In genomic region chr3:129918434-129918833, GRCm38 (mm10) we compare ENCODE assay signal across 8 mouse cellular contexts. TPM values are rescaled to one million over a fixed set of nuclear protein-coding genes. Genes with fewer than 3 reads are reported as not detected.
DNase-seq lines count a peak whose midpoint lies in the region; ATAC-seq and TF ChIP-seq lines count a peak whose summit lies in the region.

No protein-coding gene starts in this region.

- no peak overlapping the region for H3K4me2 ChIP-seq in kidney, postnatal 0 days (ENCODE audit: low read length)
- no peak overlapping the region for H3K4me2 ChIP-seq in limb, embryonic 14.5 days (replicated peaks; ENCODE audit: low read depth, low read length, severe bottlenecking)
- no peak overlapping the region for H3K4me2 ChIP-seq in neural tube, embryonic 11.5 days (ENCODE audit: low read depth)

- ATAC-seq in activated CD4-positive, CD25-positive, alpha-beta regulatory T cell, adult 4 months, result peak; percentile 70
- peak; percentile 54; the same call in 1 of the 2 replicates for ATAC-seq in kidney, postnatal 0 days (replicated peaks; ENCODE audit: low FRiP score, low read depth)
- peak; percentile 65; the same call in 1 of the 2 replicates for ATAC-seq in limb, embryonic 14.5 days (ENCODE audit: low FRiP score, low read depth)
- ATAC-seq in neural tube, embryonic 11.5 days (ENCODE audit: insufficient read depth, low FRiP score, low TSS enrichment), result no peak; the same call in 1 of the 2 replicates

- peak; percentile 67 for TF ChIP-seq CTCF in C2C12 (IDR thresholded peaks at IDR 0.05; ENCODE audit: control insufficient read depth, insufficient read depth, insufficient read length)
- peak; percentile 83 for TF ChIP-seq CTCF in kidney, postnatal 0 days (IDR thresholded peaks at IDR 0.05; ENCODE audit: low read depth)

- 17% methylated on average over 13 of the region's 13 CpGs for WGBS in kidney, postnatal 0 days
- 10% methylated on average over 13 of the region's 13 CpGs for WGBS in limb, embryonic 14.5 days
- WGBS in neural tube, embryonic 11.5 days, result 16% methylated on average over 13 of the region's 13 CpGs

- H3K36me3 ChIP-seq in C2C12 (ENCODE audit: control insufficient read depth, insufficient read depth), result peaks cover 6% of the 10 kb centered on the region
- H3K36me3 ChIP-seq in kidney, postnatal 0 days (ENCODE audit: insufficient read depth, low read length), result peaks cover 9% of the 10 kb centered on the region
- peaks cover 8% of the 10 kb centered on the region for H3K36me3 ChIP-seq in limb, embryonic 14.5 days (ENCODE audit: control insufficient read depth, insufficient read depth, low read length)
- no peaks in the 10 kb centered on the region for H3K36me3 ChIP-seq in neural tube, embryonic 11.5 days (ENCODE audit: control insufficient read depth, insufficient read depth, low read length)

- DNase-seq in embryo, embryonic 11 days, result peak; percentile 74
- peak; percentile 52 for DNase-seq in heart, adult 8-10 months (ENCODE audit: low spot score)
- DNase-seq in kidney, postnatal 0 days (ENCODE audit: low spot score), result peak; percentile 81
- peak; percentile 62 for DNase-seq in limb, embryonic 14.5 days (ENCODE audit: low spot score)
- DNase-seq in neural tube, embryonic 11.5 days (ENCODE audit: low spot score), result peak; percentile 74
- DNase-seq in thymus, postnatal 10 days (ENCODE audit: low spot score in 2 of 2), result peak; percentile 28 to 69

- no peak for TF ChIP-seq POLR2A in limb, embryonic 14.5 days (IDR thresholded peaks at IDR 0.05; ENCODE audit: borderline replicate concordance, extremely low read depth, insufficient read depth, insufficient read length)

- H3K79me3 ChIP-seq in C2C12 (ENCODE audit: low read depth), result no peaks in the 10 kb centered on the region

- no peaks in the 10 kb centered on the region for H3K79me2 ChIP-seq in C2C12 (ENCODE audit: control insufficient read depth, insufficient read depth)

- H3ac ChIP-seq in C2C12 (ENCODE audit: control insufficient read depth, insufficient read length, low read depth), result no peak overlapping the region

- H3K9me3 ChIP-seq in kidney, postnatal 0 days (replicated peaks; ENCODE audit: low read length), result no peaks in the 10 kb centered on the region
- no peaks in the 10 kb centered on the region for H3K9me3 ChIP-seq in limb, embryonic 14.5 days (ENCODE audit: control insufficient read depth, low read length)
- no peaks in the 10 kb centered on the region for H3K9me3 ChIP-seq in neural tube, embryonic 11.5 days (ENCODE audit: control insufficient read depth, low read length)

- H3K4me3 ChIP-seq in C2C12 (ENCODE audit: insufficient read depth, poor library complexity, severe bottlenecking), result no peak overlapping the region
- H3K4me3 ChIP-seq in kidney, postnatal 0 days (replicated peaks; ENCODE audit: low read depth, low read length), result no peak overlapping the region
- no peak overlapping the region for H3K4me3 ChIP-seq in limb, embryonic 14.5 days (replicated peaks; ENCODE audit: low read length)
- H3K4me3 ChIP-seq in neural tube, embryonic 11.5 days (ENCODE audit: low read depth, low read length), result no peak overlapping the region

- no peak overlapping the region for H3K27ac ChIP-seq in kidney, postnatal 0 days
- no peak overlapping the region for H3K27ac ChIP-seq in limb, embryonic 14.5 days (replicated peaks; ENCODE audit: low read depth, low read length)
- H3K27ac ChIP-seq in neural tube, embryonic 11.5 days (ENCODE audit: low read depth, low read length), result no peak overlapping the region

- H3K9ac ChIP-seq in kidney, postnatal 0 days (ENCODE audit: low read depth, low read length), result no peak overlapping the region
- H3K9ac ChIP-seq in limb, embryonic 14.5 days (ENCODE audit: low read depth, low read length, severe bottlenecking), result no peak overlapping the region
- no peak overlapping the region for H3K9ac ChIP-seq in neural tube, embryonic 11.5 days (ENCODE audit: low read length)

- H3K4me1 ChIP-seq in kidney, postnatal 0 days (replicated peaks; ENCODE audit: insufficient read depth, low read length), result no peaks in the 10 kb centered on the region
- no peaks in the 10 kb centered on the region for H3K4me1 ChIP-seq in limb, embryonic 14.5 days (ENCODE audit: control insufficient read depth, insufficient read depth, low read length)
- H3K4me1 ChIP-seq in neural tube, embryonic 11.5 days (ENCODE audit: control insufficient read depth, insufficient read depth, low read length), result no peaks in the 10 kb centered on the region

- H3K27me3 ChIP-seq in C2C12 (ENCODE audit: control insufficient read depth, insufficient read depth, insufficient read length), result no peaks in the 10 kb centered on the region
- H3K27me3 ChIP-seq in kidney, postnatal 0 days (ENCODE audit: insufficient read depth, low read length), result no peaks in the 10 kb centered on the region
- no peaks in the 10 kb centered on the region for H3K27me3 ChIP-seq in limb, embryonic 14.5 days (ENCODE audit: control insufficient read depth, insufficient read depth, low read length)
- H3K27me3 ChIP-seq in neural tube, embryonic 11.5 days (ENCODE audit: control insufficient read depth, insufficient read depth, low read length), result no peaks in the 10 kb centered on the region

TF ChIP-seq in C2C12, 6 proteins besides CTCF, POLR2A, EP300 and RAD21:
- TF ChIP-seq USF1 (IDR thresholded peaks at IDR 0.05; ENCODE audit: low read depth) (no peak), CEBPB (IDR thresholded peaks at IDR 0.05; ENCODE audit: low read depth) (no peak), MYOD1 (IDR thresholded peaks at IDR 0.05; ENCODE audit: control insufficient read depth, insufficient read length, low read depth) (peak; percentile 23), FOSL1 (IDR thresholded peaks at IDR 0.05; ENCODE audit: insufficient read depth, low read length, poor library complexity, severe bottlenecking) (no peak), MYOG (IDR thresholded peaks at IDR 0.05; ENCODE audit: control insufficient read depth, extremely low read depth, insufficient read length) (no peak), MAX (IDR thresholded peaks at IDR 0.05) (no peak)

RNA-seq across cellular contexts. Expression of gene Casp6, which starts 17.2 kb away (rescaled TPM):
- 16.7 TPM for polyA plus RNA-seq in C2C12 (2012; fragmentation: generic; extraction: Trizol)
- polyA plus RNA-seq in activated CD4-positive, CD25-positive, alpha-beta regulatory T cell, adult 4 months (2017; shearing (Covaris generic)), result 10 to 100 TPM; 67.0 to 84.2 TPM
- total RNA-seq in heart, adult 8-10 months (2022), result 10 to 100 TPM in 3 of 4 experiments, 1 to 10 TPM in 1; 8.9 to 16.8 (median 11.6) TPM
- 80.6 and 81.2 TPM in 2 replicates for polyA plus RNA-seq in kidney, postnatal 0 days (2015; fragmentation: Nextera tagmentation; extraction: Ambion mirVana)
- polyA plus RNA-seq in limb, embryonic 14.5 days (2012; rRNA removed), result 54.9 and 62.7 TPM in 2 replicates
- polyA plus RNA-seq in limb, embryonic 14.5 days (2014; fragmentation: Nextera tagmentation; extraction: Ambion mirVana), result 61.4 and 67.8 TPM in 2 replicates
- 58.5 and 60.4 TPM in 2 replicates for polyA plus RNA-seq in neural tube, embryonic 11.5 days (2014; fragmentation: Nextera tagmentation; extraction: Ambion mirVana)

RNA-seq across cellular contexts. Expression of gene Pla2g12a, which starts 40.0 kb away (rescaled TPM):
- polyA plus RNA-seq in C2C12 (2012; fragmentation: generic; extraction: Trizol), result 20.3 TPM
- 1 to 10 TPM; 1.7 to 2.2 TPM for polyA plus RNA-seq in activated CD4-positive, CD25-positive, alpha-beta regulatory T cell, adult 4 months (2017; shearing (Covaris generic))
- total RNA-seq in heart, adult 8-10 months (2022), result 10 to 100 TPM; 43.8 to 66.6 (median 45.6) TPM
- 55.4 and 57.1 TPM in 2 replicates for polyA plus RNA-seq in kidney, postnatal 0 days (2015; fragmentation: Nextera tagmentation; extraction: Ambion mirVana)
- 16.4 and 18.0 TPM in 2 replicates for polyA plus RNA-seq in limb, embryonic 14.5 days (2012; rRNA removed)
- 26.2 and 27.5 TPM in 2 replicates for polyA plus RNA-seq in limb, embryonic 14.5 days (2014; fragmentation: Nextera tagmentation; extraction: Ambion mirVana)
- polyA plus RNA-seq in neural tube, embryonic 11.5 days (2014; fragmentation: Nextera tagmentation; extraction: Ambion mirVana), result 20.9 and 22.9 TPM in 2 replicates

RNA-seq across cellular contexts. Expression of gene Mcub, which starts 51.6 kb away (rescaled TPM):
- 11.0 TPM for polyA plus RNA-seq in C2C12 (2012; fragmentation: generic; extraction: Trizol)
- polyA plus RNA-seq in activated CD4-positive, CD25-positive, alpha-beta regulatory T cell, adult 4 months (2017; shearing (Covaris generic)), result 10 to 100 TPM; 25.3 to 28.8 TPM
- total RNA-seq in heart, adult 8-10 months (2022), result 1 to 10 TPM; 1.1 to 2.5 (median 1.6) TPM
- polyA plus RNA-seq in kidney, postnatal 0 days (2015; fragmentation: Nextera tagmentation; extraction: Ambion mirVana), result 2.6 and 3.3 TPM in 2 replicates
- 3.8 and 3.9 TPM in 2 replicates for polyA plus RNA-seq in limb, embryonic 14.5 days (2012; rRNA removed)
- 7.2 and 8.6 TPM in 2 replicates for polyA plus RNA-seq in limb, embryonic 14.5 days (2014; fragmentation: Nextera tagmentation; extraction: Ambion mirVana)
- polyA plus RNA-seq in neural tube, embryonic 11.5 days (2014; fragmentation: Nextera tagmentation; extraction: Ambion mirVana), result 1.0 and 1.5 TPM in 2 replicates
